Mouse (Mus musculus) embryonic facial prominence, embryonic 11.5 days (tissue): ENCODE data around the gene Myoz2. TPM values are rescaled to one million over a fixed set of nuclear protein-coding genes. Genes with fewer than 3 reads are reported as not detected.

Experiments
- ATAC-seq: fragments of 200-750 bp; cut with Nextera tagmentation; replicated peaks from 2 replicates; pipeline ENCODE4 v1.8.0; 2017; ENCODE audit warnings: low read depth; ENCODE audit not compliant: insufficient number of reproducible peaks, low FRiP score, low TSS enrichment
- DNase-seq: peaks from one replicate; pipeline ENCODE4 v3.0.0-alpha.2; 2015; ENCODE audit warnings: low spot score
- H3K27ac ChIP-seq: fragments of 300-500 bp; sonication (generic); replicated peaks from 2 replicates; pipeline ENCODE4 v1.5.1; 2014; ENCODE audit warnings: mild to moderate bottlenecking, low read depth, low read length, control low read depth
- H3K27me3 ChIP-seq: fragments of 300-500 bp; sonication (generic); 2 replicates; pipeline ENCODE4 v1.6.1; 2014; ENCODE audit warnings: mild to moderate bottlenecking, low read length, moderate library complexity, mixed read lengths; ENCODE audit not compliant: control insufficient read depth, insufficient read depth
- H3K36me3 ChIP-seq: fragments of 300-500 bp; sonication (generic); replicated peaks from 2 replicates; pipeline ENCODE4 v1.6.1; 2014; ENCODE audit warnings: low read depth, mild to moderate bottlenecking, low read length, moderate library complexity, mixed read lengths; ENCODE audit not compliant: control insufficient read depth, insufficient read depth
- H3K4me1 ChIP-seq: fragments of 300-500 bp; sonication (generic); 2 replicates; pipeline ENCODE4 v1.6.1; 2014; ENCODE audit warnings: low read length, mixed read lengths; ENCODE audit not compliant: control insufficient read depth, insufficient read depth
- H3K4me2 ChIP-seq: fragments of 300-500 bp; sonication (generic); 2 replicates; pipeline ENCODE4 v1.6.1; 2014; ENCODE audit warnings: low read depth, mild to moderate bottlenecking, control low read depth, low read length, moderate library complexity
- H3K4me3 ChIP-seq: fragments of 300-500 bp; sonication (generic); 2 replicates; pipeline ENCODE4 v1.5.1; 2014; ENCODE audit warnings: low read depth, low read length, control low read depth
- H3K9ac ChIP-seq: fragments of 300-500 bp; sonication (generic); replicated peaks from 2 replicates; pipeline ENCODE4 v1.6.1; 2014; ENCODE audit warnings: mild to moderate bottlenecking, control low read depth, low read length
- H3K9me3 ChIP-seq: fragments of 300-500 bp; sonication (generic); replicated peaks from 2 replicates; pipeline ENCODE4 v1.6.1; 2016; ENCODE audit warnings: mild to moderate bottlenecking, low read length, inconsistent platforms, mixed read lengths; ENCODE audit not compliant: control insufficient read depth
- WGBS: fragments of 180-500 bp; shearing (Covaris S2); extraction: QIAGEN DNeasy Blood & Tissue Kit; methylation state at CpG from one replicate; pipeline ENCODE4 v1.1.7; 2014; 5-methylcytosine and 5-hydroxymethylcytosine counted together
- polyA plus RNA-seq: library from polyadenylated mRNA; unstranded; fragments of >200 nt; fragmentation: Nextera tagmentation; extraction: Ambion mirVana; gene quantifications from 2 replicates; pipeline ENCODE4 v1.2.1, GENCODE M21; 2014

Gene Myoz2
- 0.78 and 1.3 TPM in 2 replicates for polyA plus RNA-seq

GRCm38 (mm10) chr3:123034752-123035151 lies at the start of gene Myoz2:
TSS of gene Myoz2 (minus strand) at chr3:123035015.
- Histone ChIP-seq H3K36me3 (no peaks in the 10 kb centered on the region), H3K4me3 (no peak within 1 kb of the TSS), H3K4me1 (no peaks in the 10 kb centered on the region), H3K27me3 (no peaks in the 10 kb centered on the region), H3K9ac (no peak within 1 kb of the TSS), H3K4me2 (no peak within 1 kb of the TSS), H3K27ac (no peak within 1 kb of the TSS), H3K9me3 (no peaks in the 10 kb centered on the region)
- DNase-seq (no peak), ATAC-seq (no peak)
- WGBS = 91% methylated on average over 7 of the region's 7 CpGs

DNA sequence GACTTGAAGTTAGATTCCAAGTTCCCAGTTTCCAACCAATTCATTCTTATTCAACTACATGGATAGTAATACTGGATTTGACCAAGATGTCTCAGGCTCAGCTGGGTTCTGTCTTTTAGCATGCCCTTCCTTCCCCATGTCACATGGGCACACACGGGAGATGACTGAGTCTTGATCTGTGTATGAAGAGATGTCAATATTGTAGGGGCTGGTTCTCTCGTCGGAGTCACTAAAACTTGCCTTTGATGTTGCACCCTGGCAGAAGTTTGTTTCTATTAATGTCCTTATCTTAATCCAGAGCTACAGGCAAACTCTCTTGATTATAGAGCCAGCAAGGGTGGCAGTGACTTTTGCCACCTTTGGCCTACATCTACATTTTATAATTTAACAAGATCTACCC lies 46.9 kb upstream of the Myoz2 start:
- no peak for ATAC-seq
- H3K4me3 ChIP-seq = no peak overlapping the region

GRCm38 (mm10) chr3:123080943-123081342 lies 46.1 kb upstream of the Myoz2 start:
- WGBS = 81% methylated on average over 7 of the region's 7 CpGs
- no peak overlapping the region for H3K27ac ChIP-seq
- H3K9me3 ChIP-seq = no peaks in the 10 kb centered on the region
- H3K4me2 ChIP-seq = no peak overlapping the region
- no peaks in the 10 kb centered on the region for H3K36me3 ChIP-seq
- no peaks in the 10 kb centered on the region for H3K27me3 ChIP-seq
- no peak overlapping the region for H3K9ac ChIP-seq
- no peak for ATAC-seq
- no peak overlapping the region for H3K4me3 ChIP-seq
- no peak for DNase-seq
- no peaks in the 10 kb centered on the region for H3K4me1 ChIP-seq

More for the DNA sequence above, 46.9 kb upstream of the Myoz2 start:
- no peaks in the 10 kb centered on the region for H3K4me1 ChIP-seq
- WGBS = 88% methylated on average over 3 of the region's 3 CpGs
- H3K36me3 ChIP-seq = no peaks in the 10 kb centered on the region
- no peak overlapping the region for H3K4me2 ChIP-seq
- H3K9me3 ChIP-seq = no peaks in the 10 kb centered on the region
- no peak for DNase-seq
- H3K27ac ChIP-seq = no peak overlapping the region
- no peaks in the 10 kb centered on the region for H3K27me3 ChIP-seq
- no peak overlapping the region for H3K9ac ChIP-seq

- Histone ChIP-seq H3K4me2 (no peak overlapping the region), H3K9me3 (no peaks in the 10 kb centered on the region), H3K27me3 (no peaks in the 10 kb centered on the region), H3K27ac (no peak overlapping the region), H3K4me3 (no peak overlapping the region), H3K4me1 (no peaks in the 10 kb centered on the region), H3K9ac (no peak overlapping the region), H3K36me3 (no peaks in the 10 kb centered on the region)
- WGBS = 78% methylated on average over 19 of the region's 19 CpGs
- ATAC-seq (no peak), DNase-seq (no peak)
Observed at GRCm38 (mm10) chr3:123080017-123080725, 45.4 kb upstream of the Myoz2 start.

- H3K4me1 ChIP-seq = no peaks in the 10 kb centered on the region
- no peak overlapping the region for H3K4me3 ChIP-seq
- H3K27me3 ChIP-seq = no peaks in the 10 kb centered on the region
- H3K36me3 ChIP-seq = no peaks in the 10 kb centered on the region
- ATAC-seq = no peak
- no peak for DNase-seq
- 85% methylated on average over 3 of the region's 3 CpGs for WGBS
- H3K4me2 ChIP-seq = no peak overlapping the region
- H3K9me3 ChIP-seq = no peaks in the 10 kb centered on the region
- no peak overlapping the region for H3K27ac ChIP-seq
- no peak overlapping the region for H3K9ac ChIP-seq
Observed at GRCm38 (mm10) chr3:123075759-123076158, 40.9 kb upstream of the Myoz2 start.

GRCm38 (mm10) chr3:123075034-123075433 lies 40.2 kb upstream of the Myoz2 start:
- Histone ChIP-seq H3K27me3 (no peaks in the 10 kb centered on the region), H3K4me2 (no peak overlapping the region), H3K36me3 (no peaks in the 10 kb centered on the region), H3K27ac (no peak overlapping the region), H3K9ac (no peak overlapping the region), H3K9me3 (no peaks in the 10 kb centered on the region), H3K4me3 (no peak overlapping the region), H3K4me1 (no peaks in the 10 kb centered on the region)
- ATAC-seq (no peak), DNase-seq (no peak)

DNA sequence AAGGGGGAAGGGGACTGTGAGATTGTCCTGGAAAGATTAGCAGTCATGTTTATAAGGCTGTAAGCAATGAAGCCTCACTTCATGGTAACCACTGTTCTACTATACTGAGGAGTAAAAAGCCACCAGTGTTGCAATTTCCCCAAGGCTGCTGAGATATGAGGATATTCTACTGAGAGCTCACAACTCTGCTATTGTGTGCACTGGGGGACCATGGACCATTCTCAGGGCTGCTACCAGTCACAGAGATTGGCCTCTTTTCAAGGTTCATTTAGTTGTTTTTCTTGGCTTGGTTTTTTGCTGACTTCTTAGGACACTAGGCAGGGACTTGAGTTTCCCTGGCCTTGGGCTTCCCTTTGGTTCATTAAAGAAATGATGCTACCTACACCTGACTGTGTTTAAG lies 38.5 kb upstream of the Myoz2 start:
- H3K36me3 ChIP-seq = no peaks in the 10 kb centered on the region
- H3K27me3 ChIP-seq = no peaks in the 10 kb centered on the region
- H3K9me3 ChIP-seq = no peaks in the 10 kb centered on the region
- DNase-seq = no peak
- no peak overlapping the region for H3K9ac ChIP-seq
- no peak overlapping the region for H3K27ac ChIP-seq
- H3K4me1 ChIP-seq = no peaks in the 10 kb centered on the region
- no peak overlapping the region for H3K4me3 ChIP-seq
- no peak for ATAC-seq
- H3K4me2 ChIP-seq = no peak overlapping the region

GRCm38 (mm10) chr3:123072472-123072871 lies 37.7 kb upstream of the Myoz2 start:
- Histone ChIP-seq H3K4me1 (no peaks in the 10 kb centered on the region), H3K4me3 (no peak overlapping the region), H3K9me3 (no peaks in the 10 kb centered on the region), H3K27me3 (no peaks in the 10 kb centered on the region), H3K9ac (no peak overlapping the region), H3K4me2 (no peak overlapping the region), H3K36me3 (no peaks in the 10 kb centered on the region), H3K27ac (no peak overlapping the region)
- DNase-seq = no peak
- ATAC-seq = no peak
- WGBS = no CpG with 5 or more reads among the region's 1 CpGs
